Mouse (Mus musculus) forebrain, embryonic 14.5 days (tissue): ENCODE measurements around the gene Mgmt. TPM values are rescaled to one million over a fixed set of nuclear protein-coding genes. Genes with fewer than 3 reads are reported as not detected.
A peak's percentile ranks its signal among the peaks of the same experiment; 100 is the strongest.

ENCODE experiments used
- ATAC-seq: fragments of 200-750 bp; cut with Nextera tagmentation; 2 replicates; pipeline ENCODE4 v1.8.0; 2017; ENCODE audit warnings: mild to moderate bottlenecking, moderate library complexity
- DNase-seq: peaks from one replicate; pipeline ENCODE4 v3.0.0-alpha.2; 2015; ENCODE audit warnings: low spot score
- H3K27ac ChIP-seq: fragments of 300-500 bp; sonication (generic); 2 replicates; pipeline ENCODE4 v1.5.1; 2014; ENCODE audit warnings: low read depth, mild to moderate bottlenecking, control low read depth, low read length, moderate library complexity
- H3K27me3 ChIP-seq: fragments of 300-500 bp; sonication (generic); replicated peaks from 2 replicates; pipeline ENCODE4 v1.6.1; 2014; ENCODE audit warnings: low read length, control low read depth, mixed read lengths; ENCODE audit not compliant: control insufficient read depth, insufficient read depth
- H3K36me3 ChIP-seq: fragments of 300-500 bp; sonication (generic); 2 replicates; pipeline ENCODE4 v1.6.1; 2014; ENCODE audit warnings: low read length, control low read depth; ENCODE audit not compliant: control insufficient read depth, insufficient read depth
- H3K4me1 ChIP-seq: fragments of 300-500 bp; sonication (generic); 2 replicates; pipeline ENCODE4 v1.6.1; 2014; ENCODE audit warnings: antibody characterized with exemption, low read length, control low read depth; ENCODE audit not compliant: control insufficient read depth, insufficient read depth
- H3K4me2 ChIP-seq: fragments of 300-500 bp; sonication (generic); 2 replicates; pipeline ENCODE4 v1.6.1; 2014; ENCODE audit warnings: mild to moderate bottlenecking, control low read depth, low read length
- H3K4me3 ChIP-seq: fragments of 300-500 bp; sonication (generic); 2 replicates; pipeline ENCODE4 v1.5.1; 2014; ENCODE audit warnings: low read depth, low read length, control low read depth
- H3K9ac ChIP-seq: fragments of 300-500 bp; sonication (generic); 2 replicates; pipeline ENCODE4 v1.6.1; 2014; ENCODE audit warnings: mild to moderate bottlenecking, low read length, control low read depth, moderate library complexity
- H3K9me3 ChIP-seq: fragments of 300-500 bp; sonication (generic); replicated peaks from 2 replicates; pipeline ENCODE4 v1.6.1; 2016; ENCODE audit warnings: low read length, control low read depth, mixed read lengths; ENCODE audit not compliant: control insufficient read depth
- WGBS: fragments of 180-500 bp; shearing (Covaris S2); extraction: QIAGEN DNeasy Blood & Tissue Kit; methylation state at CpG from one replicate; pipeline ENCODE4 v1.1.7; 2014; 5-methylcytosine and 5-hydroxymethylcytosine counted together
- polyA plus RNA-seq: library from polyadenylated mRNA; unstranded; fragments of >200 nt; fragmentation: Nextera tagmentation; extraction: Ambion mirVana; gene quantifications from 2 replicates; pipeline ENCODE4 v1.2.1, GENCODE M21; 2014

Mgmt gene
- polyA plus RNA-seq, 1 experiment from 2014 or later = 1.6 TPM

DNA sequence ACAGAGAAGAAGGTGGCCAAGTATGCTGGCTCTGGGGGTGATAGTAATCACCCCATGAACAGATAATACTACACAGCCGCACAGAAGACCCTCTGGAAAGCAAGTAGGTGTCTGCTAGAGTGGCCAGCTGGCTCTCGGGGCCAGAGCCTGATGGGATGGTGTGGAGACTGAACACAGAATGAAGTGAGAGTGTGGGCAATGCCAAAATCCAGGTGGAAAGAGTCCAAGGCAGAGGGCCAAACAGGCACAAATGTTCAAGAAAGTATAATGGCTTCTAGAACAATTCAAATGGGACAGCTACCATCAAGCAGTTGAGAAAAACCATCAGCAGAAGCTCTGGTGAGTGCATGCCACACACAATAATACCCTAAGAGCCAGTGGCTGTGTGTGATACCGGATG is 205.4 kb downstream of the Mgmt start:
- ATAC-seq (no peak), DNase-seq (no peak)
- Histone ChIP-seq H3K4me2 (no peak overlapping the region), H3K27me3 (no peaks in the 10 kb centered on the region), H3K4me1 (peaks cover 5% of the 10 kb centered on the region; the same call in 1 of the 2 replicates), H3K4me3 (no peak overlapping the region), H3K9ac (no peak overlapping the region), H3K9me3 (no peaks in the 10 kb centered on the region), H3K27ac (no peak overlapping the region), H3K36me3 (no peaks in the 10 kb centered on the region)
- WGBS = 80% methylated on average over 3 of the region's 3 CpGs

DNA sequence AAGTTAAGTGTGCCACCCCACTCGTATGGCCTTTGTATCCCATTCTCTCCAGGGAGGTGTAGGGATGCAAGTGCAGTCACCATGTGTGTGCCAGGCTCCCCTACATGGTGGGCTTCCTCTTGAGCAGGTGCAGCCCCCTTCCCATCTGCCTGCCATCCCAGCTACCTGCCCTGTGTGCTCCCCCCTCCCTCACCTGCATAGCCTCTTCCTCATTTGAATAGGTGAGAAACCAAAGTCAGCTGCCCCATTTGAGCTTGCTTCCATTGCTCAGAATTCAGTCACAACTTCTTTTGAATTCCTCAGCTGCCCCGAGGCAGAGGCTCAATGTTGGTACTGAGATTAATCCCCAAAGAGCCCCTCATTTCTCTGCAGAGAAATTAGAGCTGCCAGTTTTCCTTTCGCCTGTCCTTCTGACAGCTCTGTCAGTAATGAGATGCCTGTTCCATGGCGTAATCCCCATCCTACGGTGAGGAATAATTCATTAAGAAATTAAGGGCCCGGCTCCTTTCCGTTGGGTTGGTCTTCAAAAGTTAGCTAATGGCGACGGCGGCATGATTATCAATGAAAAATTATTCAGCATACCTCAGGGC is 208.3 kb downstream of the Mgmt start:
- Histone ChIP-seq H3K4me2 (no peak overlapping the region), H3K9ac (no peak overlapping the region), H3K27me3 (no peaks in the 10 kb centered on the region), H3K9me3 (no peaks in the 10 kb centered on the region), H3K36me3 (no peaks in the 10 kb centered on the region), H3K27ac (no peak overlapping the region), H3K4me3 (no peak overlapping the region), H3K4me1 (peaks cover 5% of the 10 kb centered on the region; the same call in 1 of the 2 replicates)
- 16% methylated on average over 10 of the region's 10 CpGs for WGBS
- ATAC-seq (peak; percentile 29; the same call in 1 of the 2 replicates), DNase-seq (peak; percentile 32)

DNA sequence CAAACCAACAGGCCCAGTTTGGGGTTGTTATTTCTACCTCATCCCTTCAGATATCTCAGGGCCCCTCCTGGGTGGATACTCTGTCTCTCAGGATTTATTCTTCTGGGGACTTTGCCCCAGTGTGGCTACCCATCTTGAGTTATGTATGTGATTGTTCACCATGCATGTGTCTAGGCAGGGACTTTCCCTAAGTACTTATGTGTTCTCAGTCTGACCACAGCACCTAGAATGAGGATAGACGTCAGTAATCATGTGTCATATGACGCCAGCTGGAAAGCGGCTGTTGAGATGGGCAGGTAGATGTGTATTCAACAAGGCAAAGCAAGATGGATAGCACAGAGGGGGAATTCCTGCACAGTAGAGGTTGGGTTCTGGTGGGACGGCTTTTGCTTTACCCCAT is 217.7 kb downstream of the Mgmt start:
- peaks cover 15% of the 10 kb centered on the region; the same call in 1 of the 2 replicates for H3K9me3 ChIP-seq
- H3K27me3 ChIP-seq = no peaks in the 10 kb centered on the region
- H3K36me3 ChIP-seq = no peaks in the 10 kb centered on the region
- no peak overlapping the region for H3K4me2 ChIP-seq
- ATAC-seq (no peak), DNase-seq (no peak)
- H3K9ac ChIP-seq = no peak overlapping the region
- H3K4me3 ChIP-seq = no peak overlapping the region
- 96% methylated on average over 4 of the region's 4 CpGs for WGBS
- H3K27ac ChIP-seq = no peak overlapping the region
- H3K4me1 ChIP-seq = no peaks in the 10 kb centered on the region

DNA sequence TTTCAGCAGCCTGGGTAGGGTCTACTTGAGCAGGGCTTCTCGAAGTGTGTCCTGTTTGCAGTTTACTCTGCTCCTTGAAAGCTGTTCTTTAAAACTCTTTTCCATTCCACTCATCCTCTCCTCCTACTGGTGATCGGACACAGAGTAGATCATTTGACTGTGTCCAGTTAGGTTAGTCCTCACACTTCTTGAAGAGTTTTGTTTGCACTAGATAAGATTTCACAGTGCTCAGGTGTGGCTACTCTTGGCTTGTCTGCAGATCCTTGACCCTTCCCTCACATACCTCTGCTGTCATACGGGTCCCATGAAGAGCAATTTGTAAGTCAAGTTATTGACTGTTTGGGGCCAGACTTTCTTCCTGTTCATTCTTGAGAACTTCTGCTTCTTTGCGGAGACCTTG is 221.8 kb downstream of the Mgmt start:
- H3K4me3 ChIP-seq = no peak overlapping the region
- H3K27me3 ChIP-seq = no peaks in the 10 kb centered on the region
- ATAC-seq (no peak), DNase-seq (no peak)
- no peak overlapping the region for H3K4me2 ChIP-seq
- no peak overlapping the region for H3K9ac ChIP-seq
- H3K9me3 ChIP-seq = peaks cover 15% of the 10 kb centered on the region; the same call in 1 of the 2 replicates
- peaks cover 9% of the 10 kb centered on the region for H3K4me1 ChIP-seq
- 93% methylated on average over 4 of the region's 4 CpGs for WGBS
- H3K36me3 ChIP-seq = no peaks in the 10 kb centered on the region
- H3K27ac ChIP-seq = no peak overlapping the region

DNA sequence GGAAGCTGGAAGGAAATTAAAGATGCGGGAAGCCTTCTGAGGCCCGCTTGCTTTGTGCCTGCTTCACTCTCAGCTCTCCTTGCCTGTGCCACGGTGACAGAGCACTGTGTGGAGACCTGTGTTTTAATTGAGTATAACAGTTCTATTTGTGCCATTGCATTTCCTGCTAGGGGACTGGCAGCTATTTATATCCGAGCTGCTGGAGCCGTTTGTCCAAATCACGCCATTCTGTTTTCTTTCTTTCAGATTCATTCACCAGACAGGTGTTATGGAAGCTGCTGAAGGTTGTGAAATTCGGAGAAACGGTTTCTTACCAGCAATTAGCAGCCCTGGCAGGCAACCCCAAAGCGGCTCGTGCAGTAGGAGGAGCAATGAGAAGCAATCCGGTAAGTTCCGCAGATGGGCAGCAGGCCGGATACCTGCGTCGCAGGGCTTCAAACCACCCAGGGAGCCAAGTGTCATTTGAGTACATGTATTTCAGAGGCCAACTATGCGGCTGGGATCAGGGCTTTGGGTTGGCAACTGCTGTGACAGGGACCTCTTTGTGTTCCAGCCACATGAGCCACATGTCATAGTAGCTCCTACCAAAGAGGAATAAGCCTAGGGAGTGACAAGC is 226.9 kb downstream of the Mgmt start:
- WGBS = 30% methylated on average over 16 of the region's 16 CpGs
- H3K4me2 ChIP-seq = 0 out of 2 replicates have a peak overlapping the region, but pooled peaks have one; percentile 0
- ATAC-seq = peak; percentile 77
- 0 out of 2 replicates have a peak, but pooled peaks cover 3% of the 10 kb centered on the region for H3K27me3 ChIP-seq
- H3K4me3 ChIP-seq = no peak overlapping the region
- DNase-seq = peak; percentile 81
- peak overlapping the region; percentile 27; the same call in 1 of the 2 replicates for H3K27ac ChIP-seq
- no peak overlapping the region for H3K9ac ChIP-seq
- no peaks in the 10 kb centered on the region for H3K36me3 ChIP-seq
- H3K9me3 ChIP-seq = no peaks in the 10 kb centered on the region
- peaks cover 14% of the 10 kb centered on the region for H3K4me1 ChIP-seq

DNA sequence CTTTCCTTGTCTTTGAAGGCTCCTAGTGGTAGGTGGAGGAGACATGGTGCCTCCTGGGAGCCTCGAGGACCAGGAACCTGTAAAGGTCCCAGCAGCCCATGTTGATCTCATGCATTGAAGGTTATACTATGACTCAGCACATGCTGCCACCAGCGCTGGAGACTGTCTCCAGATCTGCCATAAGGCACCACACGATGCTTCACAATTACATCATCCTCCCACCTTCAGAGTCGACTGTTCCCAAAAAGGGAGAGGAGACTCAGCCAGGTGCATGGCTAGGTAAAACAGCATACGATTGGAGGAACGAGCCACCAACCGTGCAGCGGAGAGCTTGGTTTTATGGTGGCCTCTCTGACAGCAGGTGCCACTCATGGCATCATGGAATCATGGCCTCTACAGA is 234.3 kb downstream of the Mgmt start:
- Histone ChIP-seq H3K4me2 (no peak overlapping the region), H3K27ac (no peak overlapping the region), H3K9ac (no peak overlapping the region), H3K36me3 (no peaks in the 10 kb centered on the region), H3K4me3 (no peak overlapping the region), H3K4me1 (no peaks in the 10 kb centered on the region), H3K9me3 (no peaks in the 10 kb centered on the region), H3K27me3 (0 out of 2 replicates have a peak, but pooled peaks cover 3% of the 10 kb centered on the region)
- ATAC-seq = no peak
- 92% methylated on average over 8 of the region's 8 CpGs for WGBS
- no peak for DNase-seq

DNA sequence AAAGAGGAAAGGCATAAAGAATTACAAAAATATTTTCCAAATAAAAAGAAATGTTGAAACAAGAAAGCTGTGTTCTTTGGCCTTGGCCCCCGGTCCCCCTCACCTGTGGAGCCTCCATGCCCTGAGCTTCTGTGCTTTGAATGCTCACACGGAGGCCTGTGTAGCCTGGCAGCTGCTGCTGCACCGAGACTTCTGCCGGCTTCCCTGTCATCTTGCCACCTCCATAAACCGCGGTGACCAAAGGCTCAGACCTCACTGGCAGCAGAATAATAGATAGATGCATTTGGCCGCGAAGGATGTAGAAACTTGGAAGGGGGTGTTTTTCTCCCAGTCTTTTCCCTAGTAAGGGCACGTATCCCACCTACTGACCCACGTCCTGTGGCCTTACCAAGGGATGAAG is 235.8 kb downstream of the Mgmt start:
- Histone ChIP-seq H3K4me2 (no peak overlapping the region), H3K4me1 (no peaks in the 10 kb centered on the region), H3K27me3 (no peaks in the 10 kb centered on the region), H3K4me3 (no peak overlapping the region), H3K36me3 (no peaks in the 10 kb centered on the region), H3K9ac (no peak overlapping the region), H3K27ac (no peak overlapping the region), H3K9me3 (no peaks in the 10 kb centered on the region)
- DNase-seq (no peak), ATAC-seq (no peak)
- 83% methylated on average over 10 of the region's 10 CpGs for WGBS

DNA sequence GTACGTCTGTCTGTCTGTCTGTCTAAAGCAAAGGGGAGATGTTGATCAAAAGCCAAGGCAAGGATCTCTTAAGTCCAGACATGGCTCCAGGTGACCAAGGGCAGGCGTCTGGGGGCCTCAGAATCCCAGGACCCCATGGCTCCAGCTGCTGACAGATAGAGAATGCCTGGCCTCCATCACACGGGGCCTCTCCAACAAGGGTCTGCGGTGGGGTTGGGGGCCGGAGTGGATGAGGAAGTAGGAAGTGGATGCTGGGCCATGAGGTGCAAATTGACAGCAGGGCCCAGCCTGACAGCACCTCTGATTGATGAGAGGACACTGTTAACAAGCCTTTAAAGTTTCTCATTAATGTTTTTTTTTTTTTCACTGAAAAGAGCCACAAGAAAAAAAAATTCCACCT is 237.5 kb downstream of the Mgmt start:
- no peak for ATAC-seq
- Histone ChIP-seq H3K9me3 (no peaks in the 10 kb centered on the region), H3K4me1 (no peaks in the 10 kb centered on the region), H3K4me3 (no peak overlapping the region), H3K36me3 (no peaks in the 10 kb centered on the region), H3K27me3 (no peaks in the 10 kb centered on the region), H3K4me2 (no peak overlapping the region), H3K27ac (no peak overlapping the region), H3K9ac (no peak overlapping the region)
- DNase-seq = no peak
- WGBS = 87% methylated on average over 5 of the region's 5 CpGs

DNA sequence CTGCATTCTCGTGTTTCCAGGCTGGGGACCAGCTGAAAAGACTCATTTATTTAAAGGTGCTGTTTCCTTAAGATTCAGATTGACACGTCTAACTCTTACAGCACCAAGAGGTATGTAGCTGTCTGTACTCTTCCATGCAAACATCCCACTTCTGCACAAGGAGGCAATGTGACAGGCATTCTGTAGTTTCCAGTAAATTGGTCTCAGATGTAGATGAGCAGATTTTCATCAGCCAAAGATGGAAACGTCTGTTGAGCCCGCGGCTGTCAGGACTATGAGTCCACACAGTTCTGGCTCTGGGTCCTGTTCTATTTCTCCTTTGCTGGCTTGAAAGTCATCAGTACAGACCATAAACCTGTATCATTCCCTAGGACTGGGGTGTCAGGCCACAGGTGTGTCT is 243.7 kb downstream of the Mgmt start:
- 76% methylated on average over 5 of the region's 5 CpGs for WGBS
- Histone ChIP-seq H3K27me3 (no peaks in the 10 kb centered on the region), H3K9me3 (no peaks in the 10 kb centered on the region), H3K27ac (no peak overlapping the region), H3K36me3 (no peaks in the 10 kb centered on the region), H3K4me2 (no peak overlapping the region), H3K4me1 (no peaks in the 10 kb centered on the region), H3K4me3 (no peak overlapping the region), H3K9ac (no peak overlapping the region)
- ATAC-seq (no peak), DNase-seq (no peak)
